Mouse (Mus musculus) kidney, postnatal 10 days (tissue): Measurements from ENCODE around the gene Sorcs1.
A peak's percentile ranks its signal among the peaks of the same experiment; 100 is the strongest.

Experiments
- DNase-seq: peaks from one replicate; pipeline ENCODE4 v3.0.0; 2021; ENCODE audit warnings: mixed read lengths

The Sorcs1 gene

GRCm38 (mm10) chr19:50677903-50678896 is at the start of gene Sorcs1:
Gene Sorcs1 (minus strand): TSS chr19:50678646.
- DNase-seq = peak; percentile 63

- DNase-seq = no peak
These were observed 4.8 kb upstream of the Sorcs1 start for GRCm38 (mm10) chr19:50683277-50683676.

- DNase-seq = no peak
These were observed 500 bp upstream of the Sorcs1 start for GRCm38 (mm10) chr19:50678946-50679345.

GRCm38 (mm10) chr19:50676578-50677524 is 1.6 kb downstream of the Sorcs1 start:
- DNase-seq = no peak

GRCm38 (mm10) chr19:50674921-50675320 is 3.5 kb downstream of the Sorcs1 start:
- DNase-seq = no peak

- DNase-seq = no peak
These were observed 10.9 kb downstream of the Sorcs1 start for GRCm38 (mm10) chr19:50667516-50667915.

- DNase-seq = no peak
These were observed 14.1 kb downstream of the Sorcs1 start for GRCm38 (mm10) chr19:50664311-50664710.

- peak; percentile 39 for DNase-seq
These were observed 19.3 kb downstream of the Sorcs1 start for GRCm38 (mm10) chr19:50659144-50659543.

- DNase-seq = no peak
These were observed 25.7 kb downstream of the Sorcs1 start for GRCm38 (mm10) chr19:50652750-50653149.

- peak; percentile 6 for DNase-seq
These were observed 34.6 kb downstream of the Sorcs1 start for GRCm38 (mm10) chr19:50643836-50644235.

GRCm38 (mm10) chr19:50642121-50642520 is 36.3 kb downstream of the Sorcs1 start:
- no peak for DNase-seq

- DNase-seq = no peak
These were observed 38.0 kb downstream of the Sorcs1 start for GRCm38 (mm10) chr19:50640251-50641032.

GRCm38 (mm10) chr19:50638176-50638575 is 40.3 kb downstream of the Sorcs1 start:
- DNase-seq = no peak

GRCm38 (mm10) chr19:50614013-50614412 is 64.4 kb downstream of the Sorcs1 start:
- peak; percentile 7 for DNase-seq

GRCm38 (mm10) chr19:50611619-50612018 is 66.8 kb downstream of the Sorcs1 start:
- no peak for DNase-seq

- DNase-seq = peak; percentile 17
These were observed 74.6 kb downstream of the Sorcs1 start for GRCm38 (mm10) chr19:50603882-50604281.

GRCm38 (mm10) chr19:50603380-50603779 is 75.1 kb downstream of the Sorcs1 start:
- DNase-seq = peak; percentile 11

GRCm38 (mm10) chr19:50597300-50597699 is 81.1 kb downstream of the Sorcs1 start:
- DNase-seq = no peak

GRCm38 (mm10) chr19:50586182-50586581 is 92.3 kb downstream of the Sorcs1 start:
- DNase-seq = no peak

- DNase-seq = peak; percentile 5
These were observed 95.5 kb downstream of the Sorcs1 start for GRCm38 (mm10) chr19:50582952-50583351.

- DNase-seq = no peak
These were observed 108.7 kb downstream of the Sorcs1 start for GRCm38 (mm10) chr19:50569669-50570195.

GRCm38 (mm10) chr19:50566306-50566705 is 112.1 kb downstream of the Sorcs1 start:
- DNase-seq = no peak
